In the genomic region with DNA sequence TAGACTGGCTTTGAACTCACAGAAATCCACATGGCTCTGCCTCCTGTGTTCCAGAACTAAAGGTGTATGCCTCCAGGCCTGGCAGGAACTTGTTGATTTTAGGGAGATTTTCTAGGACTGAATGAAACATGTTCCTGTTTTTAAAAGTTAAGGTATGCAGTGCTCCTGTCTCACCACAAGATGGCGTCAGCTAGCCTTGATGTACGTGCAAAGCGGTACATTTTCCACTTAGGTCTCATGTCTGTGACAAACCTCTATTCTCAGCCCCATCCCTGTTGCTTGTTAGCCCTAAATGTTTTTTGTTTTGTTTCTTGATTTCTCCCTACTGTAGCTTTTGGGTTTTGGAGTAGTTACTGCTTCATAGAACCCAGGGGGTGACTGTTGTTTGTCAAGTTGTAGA, we compare ENCODE assay signal across 9 mouse cellular contexts. TPM values are rescaled to one million over a fixed set of nuclear protein-coding genes. Genes with fewer than 3 reads are reported as not detected.
DNase-seq lines count a peak whose midpoint lies in the region; ATAC-seq lines count a peak whose summit lies in the region.
"Had no signal": no experiment of that assay in that cellular context is flagged by ENCODE, and none has a peak within 500 bp of the region (broad histone marks: within the 10 kb centered on the region; RNA-seq: fewer than 3 reads in every experiment).

No protein-coding gene starts in this region.

- H3K36me3 ChIP-seq in kidney, embryonic 16.5 days (ENCODE audit: insufficient read depth, low read length): peaks cover 21% of the 10 kb centered on the region; the same call in 1 of the 2 replicates
- H3K36me3 ChIP-seq in embryonic facial prominence, embryonic 11.5 days (replicated peaks; ENCODE audit: control insufficient read depth, insufficient read depth, low read depth, low read length): peaks cover 3% of the 10 kb centered on the region

- H3K9ac ChIP-seq in kidney, embryonic 16.5 days (replicated peaks; ENCODE audit: low read length): no peak overlapping the region
- no peak overlapping the region for H3K9ac ChIP-seq in embryonic facial prominence, embryonic 11.5 days (replicated peaks; ENCODE audit: low read length)

- no peaks in the 10 kb centered on the region for H3K4me1 ChIP-seq in kidney, embryonic 16.5 days (ENCODE audit: insufficient read depth, low read length)
- no peaks in the 10 kb centered on the region for H3K4me1 ChIP-seq in embryonic facial prominence, embryonic 11.5 days (ENCODE audit: control insufficient read depth, insufficient read depth, low read length)

- WGBS in kidney, embryonic 16.5 days: 10% methylated on average over 3 of the region's 3 CpGs
- WGBS in embryonic facial prominence, embryonic 11.5 days: 10% methylated on average over 3 of the region's 3 CpGs

- no peaks in the 10 kb centered on the region for H3K27me3 ChIP-seq in kidney, embryonic 16.5 days (ENCODE audit: insufficient read depth, low read length)
- H3K27me3 ChIP-seq in embryonic facial prominence, embryonic 11.5 days (ENCODE audit: control insufficient read depth, insufficient read depth, low read length): no peaks in the 10 kb centered on the region

- H3K4me3 ChIP-seq in kidney, embryonic 16.5 days (ENCODE audit: low read length): no peak overlapping the region
- no peak overlapping the region for H3K4me3 ChIP-seq in embryonic facial prominence, embryonic 11.5 days (ENCODE audit: low read depth, low read length)
- H3K4me3 ChIP-seq: erythroblast, embryonic 14.5 days had no signal

- intact Hi-C loops in left cerebral cortex, postnatal 10 days (cut with DNase I): loop anchor here (2.0 kb wide), 1 partner anchor 122 kb away; no protein-coding TSS in a partner anchor

- no peak overlapping the region for H3K27ac ChIP-seq in kidney, embryonic 16.5 days (ENCODE audit: low read length)
- no peak overlapping the region for H3K27ac ChIP-seq in embryonic facial prominence, embryonic 11.5 days (replicated peaks; ENCODE audit: low read depth, low read length)

- no peak for ATAC-seq in kidney, embryonic 16.5 days (ENCODE audit: low FRiP score, low TSS enrichment)
- ATAC-seq in embryonic facial prominence, embryonic 11.5 days (replicated peaks; ENCODE audit: insufficient number of reproducible peaks, low FRiP score, low TSS enrichment, low read depth): no peak

- H3K4me2 ChIP-seq in kidney, embryonic 16.5 days (replicated peaks; ENCODE audit: low read depth, low read length): no peak overlapping the region
- no peak overlapping the region for H3K4me2 ChIP-seq in embryonic facial prominence, embryonic 11.5 days (ENCODE audit: low read depth, low read length)

- peak; percentile 29 for DNase-seq in kidney, adult 18-20 months
- DNase-seq in CD4-positive, CD25-positive, alpha-beta regulatory T cell, adult 2 months (ENCODE audit: low read depth, low spot score): peak; percentile 74
- DNase-seq in ZHBTc4 (ENCODE audit: low read depth, low spot score): peak; percentile 73
- DNase-seq in embryonic facial prominence, embryonic 11.5 days (ENCODE audit: low spot score): peak; percentile 77
- DNase-seq in left cerebral cortex, postnatal 10 days (ENCODE audit: extremely low spot score in 1 of 2, low spot score in 2 of 2): peak; percentile 40 to 62
- peak; percentile 35 to 50 for DNase-seq in natural killer cell, adult 2 months (ENCODE audit: low spot score in 2 of 2)
- no peak for DNase-seq in urinary bladder, postnatal 25 days (ENCODE audit: low spot score)

- H3K9me3 ChIP-seq in kidney, embryonic 16.5 days (ENCODE audit: low read length): no peaks in the 10 kb centered on the region
- no peaks in the 10 kb centered on the region for H3K9me3 ChIP-seq in embryonic facial prominence, embryonic 11.5 days (replicated peaks; ENCODE audit: control insufficient read depth, low read length)

RNA-seq across cellular contexts. Expression of a gene that starts 19.1 kb away (rescaled TPM):
- polyA plus RNA-seq in kidney, embryonic 16.5 days (2015; fragmentation: Nextera tagmentation; extraction: Ambion mirVana): 44.8 and 50.0 TPM in 2 replicates
- polyA plus RNA-seq in embryonic facial prominence, embryonic 11.5 days (2014; fragmentation: Nextera tagmentation; extraction: Ambion mirVana): 66.0 and 74.6 TPM in 2 replicates
- 10 to 100 TPM; 34.8 to 36.1 TPM for total RNA-seq in left cerebral cortex, postnatal 10 days (2021)

RNA-seq across cellular contexts. Expression of a gene that starts 30.4 kb away (rescaled TPM):
- 88.5 and 88.7 TPM in 2 replicates for polyA plus RNA-seq in kidney, embryonic 16.5 days (2015; fragmentation: Nextera tagmentation; extraction: Ambion mirVana)
- 81.9 and 82.4 TPM in 2 replicates for polyA plus RNA-seq in embryonic facial prominence, embryonic 11.5 days (2014; fragmentation: Nextera tagmentation; extraction: Ambion mirVana)
- total RNA-seq in left cerebral cortex, postnatal 10 days (2021): 10 to 100 TPM; 32.7 to 38.0 TPM

RNA-seq across cellular contexts. Expression of a gene that starts 52.3 kb away (rescaled TPM):
- polyA plus RNA-seq in kidney, embryonic 16.5 days (2015; fragmentation: Nextera tagmentation; extraction: Ambion mirVana): 11.1 and 12.6 TPM in 2 replicates
- polyA plus RNA-seq in embryonic facial prominence, embryonic 11.5 days (2014; fragmentation: Nextera tagmentation; extraction: Ambion mirVana): 13.8 and 15.0 TPM in 2 replicates
- total RNA-seq in left cerebral cortex, postnatal 10 days (2021): 1 to 10 TPM; 3.0 to 3.4 TPM
